Mouse (Mus musculus): ENCODE measurements at regions not wholly inside any gene's neighbourhood (a gene's known extent, or its start where the extent isn't known, plus 50 kb on each side); places are given as distances from the start of the nearest gene placed in this dataset.
A peak's percentile ranks its signal among the peaks of the same experiment; 100 is the strongest.

DNA sequence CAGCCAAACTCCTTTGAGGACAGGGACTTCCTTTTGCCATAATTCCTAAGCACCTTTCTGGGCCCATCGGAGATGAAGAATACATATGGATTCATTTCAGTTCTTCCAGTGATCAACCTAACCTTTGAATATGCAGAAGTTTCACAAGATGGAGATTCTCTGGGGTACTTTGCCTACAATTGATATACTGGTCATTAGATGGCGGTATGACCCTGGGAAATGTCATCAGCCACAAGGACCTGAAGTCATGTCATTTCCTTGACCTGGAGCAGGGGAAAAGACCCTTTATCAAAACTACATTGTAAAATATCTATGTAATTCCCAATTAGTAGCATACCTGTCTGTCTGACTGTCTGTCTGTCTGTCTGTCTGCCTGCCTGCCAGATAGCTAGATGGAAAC is 164.0 kb upstream of the Slc24a3 start:
- DNase-seq (ENCODE audit: low spot score in 2 of 2): no peak

DNA sequence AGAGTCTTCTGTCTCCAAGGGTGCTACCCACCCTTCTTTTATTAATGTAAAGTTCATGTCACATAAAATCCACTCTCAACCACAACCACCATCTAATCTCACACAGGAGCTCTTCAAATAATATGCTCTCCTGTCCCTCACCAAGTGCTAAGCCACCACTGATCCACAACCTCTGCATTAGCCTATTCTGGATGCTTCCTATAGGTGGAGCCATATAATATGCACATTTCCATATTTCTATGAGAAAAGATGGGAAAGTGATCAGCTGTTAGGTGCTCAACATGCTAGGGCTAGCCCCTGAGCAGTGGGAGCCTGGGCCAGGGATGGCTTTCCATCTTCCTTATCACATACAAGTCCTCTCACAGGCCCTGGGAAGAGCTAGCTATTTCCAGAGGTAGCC is 156.9 kb upstream of the Slc24a3 start:
- no peak for DNase-seq (ENCODE audit: low spot score in 2 of 2)

DNA sequence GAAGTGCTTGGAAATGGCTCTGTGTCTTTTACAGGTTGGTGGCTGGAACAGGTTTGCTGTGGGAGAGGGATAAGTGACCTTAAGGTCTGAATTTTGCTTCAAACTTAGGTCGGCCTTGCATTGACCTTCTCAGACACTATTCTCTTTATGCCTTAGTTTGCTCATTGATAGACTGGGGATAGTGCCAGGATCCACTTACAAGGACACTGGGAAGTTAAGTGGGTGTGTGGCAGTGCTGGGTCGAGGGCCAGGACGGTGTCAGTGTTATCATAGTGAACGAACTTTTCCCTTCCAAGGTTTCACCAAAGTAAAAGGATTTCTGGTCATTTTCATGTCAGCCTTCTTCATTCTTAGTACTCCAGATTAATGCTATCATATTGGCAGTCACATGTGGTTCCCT is 156.3 kb upstream of the Slc24a3 start:
- no peak for DNase-seq (ENCODE audit: low spot score in 2 of 2)

DNA sequence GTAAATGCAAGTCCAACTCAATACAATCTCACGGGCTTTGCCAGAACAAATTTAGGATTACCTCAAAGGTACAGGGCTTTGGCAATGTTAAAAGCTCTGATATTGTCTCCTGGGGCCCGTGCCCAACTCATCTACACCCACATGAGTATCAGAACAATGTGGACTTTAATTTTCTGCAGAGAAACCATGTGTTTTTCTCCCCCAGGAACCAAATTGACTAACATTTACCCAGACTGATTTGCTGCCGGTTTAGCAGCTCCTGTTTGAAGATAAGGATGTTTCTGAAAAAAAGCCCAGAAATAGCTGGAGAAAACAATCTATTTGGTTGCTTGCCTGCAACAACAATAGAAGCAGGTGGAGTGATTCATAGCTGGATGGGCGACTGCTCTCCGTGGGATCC is 151.6 kb upstream of the Slc24a3 start:
- no peak for DNase-seq (ENCODE audit: low spot score in 2 of 2)

DNA sequence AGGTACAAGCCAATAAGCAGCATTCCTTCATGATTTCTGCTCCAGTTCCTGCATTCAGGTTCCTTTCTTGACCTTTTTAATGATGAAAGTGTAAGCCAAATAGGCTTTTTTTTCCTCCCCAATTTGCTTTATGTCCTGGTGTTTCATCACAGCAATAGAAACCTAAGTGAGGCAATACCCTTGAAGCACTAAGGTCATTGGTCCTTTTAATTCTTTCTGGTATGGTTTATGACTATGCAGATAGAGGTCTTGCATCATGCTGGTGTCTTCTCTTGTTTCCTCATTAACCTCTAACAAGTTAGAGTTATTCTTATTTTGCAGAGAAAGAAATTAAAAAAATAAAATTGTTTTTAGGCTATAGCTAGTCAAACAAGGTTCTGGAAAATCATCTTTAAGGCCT is 150.6 kb upstream of the Slc24a3 start:
- DNase-seq (ENCODE audit: low spot score in 2 of 2): no peak

DNA sequence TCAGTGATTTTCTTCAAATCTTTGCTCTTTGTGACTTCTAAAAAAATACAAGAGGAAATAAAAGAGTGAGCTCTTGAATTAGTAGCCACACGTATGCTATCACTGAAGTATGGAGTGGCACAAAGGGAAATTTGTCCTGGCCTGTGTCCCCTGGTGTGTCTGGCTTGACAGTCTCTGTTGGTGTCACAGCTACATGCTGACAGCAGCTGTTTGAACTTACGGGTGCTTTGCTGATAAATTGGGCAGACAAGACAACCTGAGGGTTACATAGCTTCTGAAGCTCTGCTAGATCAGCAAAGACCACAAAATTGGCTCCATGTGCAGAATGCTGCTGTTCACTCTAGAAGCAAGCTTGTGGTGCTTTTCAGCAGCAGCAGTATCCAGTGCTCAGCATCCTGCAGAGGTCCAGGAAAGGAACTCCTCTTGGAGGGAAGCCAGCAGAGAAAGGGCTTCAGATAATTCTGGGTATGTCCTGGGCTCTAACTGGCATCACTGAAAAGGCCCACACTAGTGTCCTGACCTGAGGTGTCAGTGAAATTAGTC is 149.9 kb upstream of the Slc24a3 start:
- no peak for DNase-seq (ENCODE audit: low spot score in 2 of 2)

DNA sequence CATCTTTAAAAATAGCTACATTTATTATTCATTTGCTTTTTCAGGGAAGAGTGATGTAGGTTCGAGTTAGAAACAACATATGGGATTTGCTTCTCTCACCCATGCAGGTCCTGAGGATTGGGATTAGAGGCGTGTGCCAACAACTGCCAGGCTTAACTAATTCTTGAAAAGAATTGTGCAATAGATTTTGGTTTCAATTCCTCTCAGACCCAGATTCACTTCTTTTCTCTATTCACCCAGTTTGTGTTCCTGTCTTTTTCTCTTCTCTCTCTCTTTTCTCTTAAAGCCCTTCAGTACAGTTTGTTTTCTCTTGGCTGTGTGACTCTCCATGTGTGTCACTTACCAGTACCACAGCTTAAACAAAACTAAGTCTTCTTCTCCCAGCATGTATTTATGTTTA is 119.8 kb upstream of the Slc24a3 start:
- DNase-seq (ENCODE audit: low spot score in 2 of 2): no peak

DNA sequence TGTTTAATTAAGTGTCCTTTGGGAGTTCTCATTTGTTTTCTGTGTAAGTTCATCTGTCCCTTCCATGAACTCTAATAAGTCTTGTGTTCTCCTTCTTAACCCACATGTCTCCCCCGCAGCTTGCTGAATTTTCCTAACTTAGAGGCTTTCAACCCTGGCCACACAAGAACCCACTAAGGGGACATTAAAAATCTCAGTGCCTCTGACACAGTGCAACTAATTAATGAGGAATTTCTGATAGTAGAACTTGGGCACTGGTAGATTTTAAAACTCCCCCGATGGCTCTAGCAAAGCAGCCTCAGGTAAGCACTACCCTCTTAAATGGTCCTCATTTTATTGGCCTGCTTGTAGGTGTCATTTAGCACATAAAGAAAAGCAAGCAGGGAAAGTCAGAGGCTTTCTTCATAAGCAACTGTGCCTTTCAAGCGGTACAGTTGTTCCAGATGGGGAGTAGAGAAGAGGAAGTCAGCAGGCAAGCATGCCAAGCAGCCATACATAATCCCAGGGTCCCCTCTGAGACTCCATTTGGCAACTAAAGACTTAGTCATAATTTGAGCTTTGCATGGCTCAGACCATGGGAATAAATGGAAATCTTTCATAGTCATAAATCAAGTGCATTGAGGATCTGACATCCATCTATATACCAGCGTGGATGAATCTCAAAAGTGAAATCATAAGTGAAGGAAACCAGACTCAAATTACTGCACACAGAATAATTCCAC is 117.7 kb upstream of the Slc24a3 start:
- no peak for DNase-seq (ENCODE audit: low spot score in 2 of 2)

DNA sequence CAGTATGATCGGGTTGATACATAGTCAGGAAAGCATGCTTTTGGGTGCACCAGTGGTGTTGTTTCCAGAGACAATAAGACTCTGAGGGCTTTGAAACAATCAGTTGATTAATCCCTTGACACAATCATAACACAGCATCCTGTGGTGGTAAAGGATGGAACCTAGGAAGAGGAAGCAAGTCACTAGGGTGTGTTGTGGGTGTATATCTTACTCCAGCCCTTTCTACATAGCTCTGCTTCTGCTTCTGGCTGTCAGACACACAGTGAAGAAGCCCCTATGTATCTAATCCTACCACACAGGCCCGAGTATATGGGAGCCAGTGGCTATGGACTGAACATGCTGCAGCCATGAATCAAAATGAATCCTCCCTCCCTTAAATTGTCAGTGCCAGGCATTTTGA is 115.1 kb upstream of the Slc24a3 start:
- no peak for DNase-seq (ENCODE audit: low spot score in 2 of 2)

DNA sequence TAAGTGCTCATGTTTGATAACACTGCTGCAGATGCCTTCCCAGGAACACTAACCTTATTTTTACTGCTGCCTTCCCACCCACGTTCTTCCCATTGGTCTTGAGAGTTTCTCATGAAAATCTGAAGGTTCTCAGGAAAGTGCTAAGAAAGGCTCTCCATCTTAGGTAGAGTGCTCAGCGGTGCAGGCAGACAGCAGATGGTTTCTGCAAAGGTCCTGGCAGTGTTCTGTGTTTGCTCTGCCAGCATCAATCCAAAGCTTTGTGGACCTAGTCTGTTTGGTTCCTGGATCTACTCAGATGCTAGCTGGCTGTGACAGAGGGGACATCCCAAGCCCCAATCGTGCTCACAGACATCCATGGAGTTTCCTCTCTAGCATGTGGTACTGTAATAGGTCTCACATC is 111.3 kb upstream of the Slc24a3 start:
- peak; percentile 3 to 24 for DNase-seq (ENCODE audit: low spot score in 2 of 2)

DNA sequence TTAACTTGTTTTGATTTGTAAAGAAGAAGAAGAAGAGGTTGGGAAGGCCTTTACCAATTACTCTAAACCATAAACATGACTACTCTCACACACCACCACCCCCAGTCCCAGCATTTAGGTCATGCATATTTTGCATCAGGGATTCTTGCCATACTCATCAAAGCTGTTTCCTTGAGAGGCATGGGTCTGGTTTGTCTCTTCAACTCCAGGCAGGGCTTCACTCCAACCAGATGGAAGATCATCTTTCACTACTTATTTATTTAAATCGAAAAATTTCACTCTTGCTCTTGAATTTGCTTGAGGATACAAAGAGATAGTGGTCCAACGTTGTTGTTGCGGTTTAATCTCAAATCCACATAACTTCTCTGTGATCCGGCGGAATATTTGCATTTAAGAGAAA is 110.8 kb upstream of the Slc24a3 start:
- no peak for DNase-seq (ENCODE audit: low spot score in 2 of 2)

DNA sequence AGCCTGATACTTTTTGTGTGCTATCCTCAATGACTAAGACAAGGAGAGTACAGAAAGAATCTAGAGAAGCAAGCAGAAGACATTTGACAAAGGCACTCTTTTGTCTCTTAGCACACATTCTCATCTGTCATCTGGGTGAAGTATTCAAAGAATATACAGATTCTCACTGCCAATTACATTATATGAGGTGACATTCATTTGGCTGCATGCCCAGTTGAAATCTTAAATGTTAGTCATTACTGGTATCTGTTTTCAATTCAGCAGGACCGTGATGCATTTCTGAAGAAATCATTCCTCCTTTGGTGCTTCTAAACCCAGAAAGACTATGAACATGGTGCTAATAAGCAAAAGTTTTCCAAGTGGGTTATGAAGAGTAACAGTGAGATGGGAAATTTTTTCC is 97.6 kb upstream of the Slc24a3 start:
- no peak for DNase-seq (ENCODE audit: low spot score in 2 of 2)

DNA sequence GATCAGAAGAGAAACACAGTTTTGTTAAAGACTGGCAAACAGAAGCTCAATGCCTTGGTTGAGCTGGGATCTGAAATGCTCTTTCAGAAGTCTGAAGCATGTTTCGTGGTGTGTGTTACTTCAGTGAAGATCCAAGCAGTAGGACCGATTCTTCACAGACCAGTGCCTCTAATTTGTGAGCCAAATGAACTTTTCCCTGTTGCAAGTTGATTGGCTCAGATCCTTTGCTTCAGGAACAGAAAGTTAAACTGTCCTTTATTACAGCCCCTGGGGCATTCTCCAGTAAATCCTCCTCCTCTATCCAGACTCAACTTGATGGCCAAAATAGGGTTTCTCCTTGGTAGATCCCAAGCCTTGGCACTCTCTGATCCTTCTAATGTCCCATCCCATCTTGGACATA is 85.6 kb upstream of the Slc24a3 start:
- DNase-seq (ENCODE audit: low spot score in 2 of 2): no peak

DNA sequence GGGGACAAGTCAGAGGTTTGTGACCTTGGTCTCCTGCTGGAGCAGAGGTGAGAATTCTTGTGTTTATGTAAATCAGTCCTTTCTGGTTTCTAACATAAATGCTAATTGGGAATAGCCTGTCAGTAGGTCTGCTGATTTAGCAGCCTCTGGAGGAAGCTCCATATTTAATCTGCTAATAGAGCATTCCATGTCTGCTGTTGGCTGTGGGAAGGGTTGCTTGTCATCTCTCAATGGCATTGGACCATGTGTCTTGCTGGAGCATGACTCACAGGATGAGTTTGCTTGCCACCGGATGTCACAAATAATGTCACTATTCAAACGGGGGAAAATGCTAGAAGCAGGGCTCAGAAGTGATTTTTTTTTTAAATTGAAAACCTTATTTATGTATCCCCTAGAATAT is 82.9 kb upstream of the Slc24a3 start:
- no peak for DNase-seq (ENCODE audit: low spot score in 2 of 2)

DNA sequence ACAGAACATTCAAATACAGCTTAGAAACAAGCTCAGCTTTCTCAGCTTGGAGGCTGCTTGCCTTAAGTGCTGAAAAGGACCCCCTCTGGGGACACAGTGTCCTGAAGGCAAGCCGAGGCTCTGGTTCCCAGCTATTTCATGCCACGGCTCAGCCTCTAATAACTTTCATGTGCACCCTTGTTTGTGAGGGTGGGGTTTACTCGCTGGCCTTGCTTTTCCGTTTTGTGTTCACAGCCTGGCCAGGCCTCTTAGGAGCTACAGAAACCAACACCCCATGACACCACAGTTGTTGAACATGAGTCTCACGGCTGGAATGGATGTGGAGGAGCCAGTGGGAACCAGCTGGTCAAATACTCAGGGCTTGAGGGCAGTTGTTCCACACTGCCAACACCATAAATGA is 81.4 kb upstream of the Slc24a3 start:
- no peak for DNase-seq (ENCODE audit: low spot score in 2 of 2)

DNA sequence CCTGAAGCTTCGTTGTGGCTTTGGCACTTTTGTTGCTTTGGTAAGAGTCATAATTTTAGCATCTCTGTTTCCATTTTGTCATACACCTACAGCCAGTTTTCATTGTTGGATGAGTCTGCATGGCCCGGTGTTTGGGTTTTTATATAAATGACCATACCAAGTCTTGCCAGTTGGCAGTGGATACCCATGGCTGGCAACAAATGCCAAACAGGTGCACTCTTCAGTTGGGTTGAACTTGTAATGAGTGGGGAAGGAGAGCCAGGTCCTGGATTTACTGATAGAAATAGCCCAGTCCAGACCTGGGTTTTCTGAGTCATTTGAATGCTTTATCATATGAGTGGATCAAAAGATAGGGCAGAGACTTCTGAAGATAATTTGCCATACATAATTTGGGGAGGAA is 64.3 kb upstream of the Slc24a3 start:
- DNase-seq (ENCODE audit: low spot score in 2 of 2): no peak

DNA sequence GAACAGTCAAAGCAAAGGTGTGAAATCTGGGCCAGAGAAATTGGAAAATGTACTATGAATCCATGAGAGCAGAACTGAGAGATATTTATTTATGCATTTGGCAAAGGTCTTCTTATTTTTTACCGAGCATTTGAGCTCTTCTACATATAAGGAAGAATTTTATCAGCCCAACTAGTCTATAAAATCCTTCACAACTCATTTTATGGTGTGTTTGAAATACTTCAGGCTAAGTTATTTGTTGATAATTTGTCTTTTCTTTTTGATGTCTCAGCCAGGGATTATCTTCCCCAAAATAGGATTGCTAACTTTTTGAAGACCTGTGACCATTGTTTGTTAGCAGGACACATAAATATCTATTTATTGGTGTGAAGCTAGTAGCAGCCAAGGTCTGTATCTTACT is 55.9 kb upstream of the Slc24a3 start:
- DNase-seq (ENCODE audit: low spot score in 2 of 2): no peak

DNA sequence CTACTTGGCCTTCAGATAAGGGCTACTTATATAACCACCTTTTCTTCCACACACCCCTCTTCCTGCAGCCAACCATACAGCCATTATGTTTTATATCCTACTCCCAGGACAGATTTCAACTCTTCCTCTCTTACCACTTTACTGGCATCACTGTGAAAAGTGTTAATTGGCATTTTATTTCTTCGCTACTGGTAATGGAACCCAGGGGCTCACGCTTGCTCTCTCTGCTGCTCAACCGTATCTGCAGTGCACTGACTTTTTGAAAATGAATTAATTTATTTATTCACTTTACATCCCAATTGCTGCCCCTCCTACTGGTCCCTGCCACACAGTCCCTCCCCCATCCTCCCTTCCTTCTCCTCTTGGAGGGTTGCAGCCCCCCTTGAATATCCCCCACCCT is 52.5 kb upstream of the Slc24a3 start:
- no peak for DNase-seq (ENCODE audit: low spot score in 2 of 2)

All from left cerebral cortex, adult 18-20 months (tissue).